Mouse (Mus musculus) liver, embryonic 14.5 days (tissue): Measurements from ENCODE around the gene Ephx1.

Source experiments
- CTCF ChIP-seq: IDR thresholded peaks from 2 replicates; pipeline ENCODE4 v1.5.1; 2016; ENCODE audit warnings: antibody characterized with exemption, low read depth, control low read depth
- EP300 ChIP-seq: IDR thresholded peaks from 2 replicates; pipeline ENCODE4 v1.6.1; 2016; ENCODE audit warnings: antibody characterized with exemption, low read depth

GRCm38 (mm10) chr1:180956401-180956800 is 64.3 kb downstream of the Ephx1 start:
- no peak for TF ChIP-seq CTCF
- no peak for TF ChIP-seq EP300
